Mouse (Mus musculus): Measurements from ENCODE around the gene Slc22a13. TPM values are rescaled to one million over a fixed set of nuclear protein-coding genes. Genes with fewer than 3 reads are reported as not detected.

The Slc22a13 gene
- polyA plus RNA-seq, 1 experiment from 2014 or later, result 0.08 TPM

- H3K27ac ChIP-seq (replicated peaks), result no peak overlapping the region
- H3K4me1 ChIP-seq, result peaks cover 11% of the 10 kb centered on the region
- H3K36me3 ChIP-seq, result no peaks in the 10 kb centered on the region
- no peak for ATAC-seq (ENCODE audit: low FRiP score)
- H3K9ac ChIP-seq (replicated peaks), result no peak overlapping the region
- H3K4me3 ChIP-seq (replicated peaks), result no peak overlapping the region
- H3K4me2 ChIP-seq, result no peak overlapping the region
- peaks cover 20% of the 10 kb centered on the region for H3K27me3 ChIP-seq (replicated peaks)
- 86% methylated on average over 8 of the region's 8 CpGs for WGBS
- H3K9me3 ChIP-seq (replicated peaks), result no peaks in the 10 kb centered on the region
Measured at GRCm38 (mm10) chr9:119155416-119155815, 53.5 kb downstream of the Slc22a13 start.

- Histone ChIP-seq H3K4me2 (no peak overlapping the region), H3K4me1 (peaks cover 10% of the 10 kb centered on the region), H3K9me3 (replicated peaks) (no peaks in the 10 kb centered on the region), H3K9ac (replicated peaks) (no peak overlapping the region), H3K36me3 (no peaks in the 10 kb centered on the region), H3K27me3 (replicated peaks) (peaks cover 12% of the 10 kb centered on the region), H3K4me3 (replicated peaks) (no peak overlapping the region), H3K27ac (replicated peaks) (no peak overlapping the region)
- 73% methylated on average over 2 of the region's 2 CpGs for WGBS
- ATAC-seq (ENCODE audit: low FRiP score), result no peak
Measured at GRCm38 (mm10) chr9:119151751-119152150, 57.1 kb downstream of the Slc22a13 start.

GRCm38 (mm10) chr9:119149601-119150000 lies 59.3 kb downstream of the Slc22a13 start:
- H3K4me1 ChIP-seq, result no peaks in the 10 kb centered on the region
- 35% methylated on average over 5 of the region's 5 CpGs for WGBS
- no peak for ATAC-seq (ENCODE audit: low FRiP score)

GRCm38 (mm10) chr9:119146098-119146770 lies 62.7 kb downstream of the Slc22a13 start:
- Histone ChIP-seq H3K9ac (replicated peaks) (no peak overlapping the region), H3K27me3 (replicated peaks) (no peaks in the 10 kb centered on the region), H3K9me3 (replicated peaks) (no peaks in the 10 kb centered on the region), H3K4me2 (no peak overlapping the region), H3K36me3 (no peaks in the 10 kb centered on the region), H3K4me1 (no peaks in the 10 kb centered on the region), H3K4me3 (replicated peaks) (no peak overlapping the region), H3K27ac (replicated peaks) (no peak overlapping the region)
- WGBS, result 81% methylated on average over 13 of the region's 13 CpGs
- ATAC-seq (ENCODE audit: low FRiP score), result no peak

More at GRCm38 (mm10) chr9:119149601-119150000, 59.3 kb downstream of the Slc22a13 start:
- Histone ChIP-seq H3K36me3 (no peaks in the 10 kb centered on the region), H3K27me3 (replicated peaks) (no peaks in the 10 kb centered on the region), H3K9me3 (replicated peaks) (no peaks in the 10 kb centered on the region), H3K9ac (replicated peaks) (no peak overlapping the region), H3K27ac (replicated peaks) (no peak overlapping the region), H3K4me3 (replicated peaks) (no peak overlapping the region), H3K4me2 (no peak overlapping the region)

- WGBS, result 72% methylated on average over 6 of the region's 6 CpGs
- no peaks in the 10 kb centered on the region for H3K27me3 ChIP-seq (replicated peaks)
- H3K4me1 ChIP-seq, result no peaks in the 10 kb centered on the region
- no peaks in the 10 kb centered on the region for H3K9me3 ChIP-seq (replicated peaks)
- no peaks in the 10 kb centered on the region for H3K36me3 ChIP-seq
- no peak overlapping the region for H3K9ac ChIP-seq (replicated peaks)
- H3K4me2 ChIP-seq, result no peak overlapping the region
- no peak overlapping the region for H3K4me3 ChIP-seq (replicated peaks)
- no peak overlapping the region for H3K27ac ChIP-seq (replicated peaks)
- ATAC-seq (ENCODE audit: low FRiP score), result no peak
Measured at GRCm38 (mm10) chr9:119145638-119146037, 63.3 kb downstream of the Slc22a13 start.

- Histone ChIP-seq H3K36me3 (no peaks in the 10 kb centered on the region), H3K4me2 (no peak overlapping the region), H3K27me3 (replicated peaks) (no peaks in the 10 kb centered on the region), H3K27ac (replicated peaks) (no peak overlapping the region), H3K4me1 (no peaks in the 10 kb centered on the region), H3K9me3 (replicated peaks) (no peaks in the 10 kb centered on the region), H3K9ac (replicated peaks) (no peak overlapping the region), H3K4me3 (replicated peaks) (no peak overlapping the region)
- ATAC-seq (ENCODE audit: low FRiP score), result no peak
- WGBS, result 67% methylated on average over 10 of the region's 10 CpGs
Measured at GRCm38 (mm10) chr9:119145137-119145536, 63.8 kb downstream of the Slc22a13 start.

GRCm38 (mm10) chr9:119144696-119145095 lies 64.2 kb downstream of the Slc22a13 start:
- Histone ChIP-seq H3K9ac (replicated peaks) (no peak overlapping the region), H3K4me3 (replicated peaks) (no peak overlapping the region), H3K27ac (replicated peaks) (no peak overlapping the region), H3K27me3 (replicated peaks) (no peaks in the 10 kb centered on the region), H3K9me3 (replicated peaks) (no peaks in the 10 kb centered on the region), H3K36me3 (no peaks in the 10 kb centered on the region), H3K4me1 (no peaks in the 10 kb centered on the region), H3K4me2 (no peak overlapping the region)
- no peak for ATAC-seq (ENCODE audit: low FRiP score)
- 77% methylated on average over 8 of the region's 8 CpGs for WGBS

GRCm38 (mm10) chr9:119143372-119143771 lies 65.5 kb downstream of the Slc22a13 start:
- no peak overlapping the region for H3K4me3 ChIP-seq (replicated peaks)
- H3K9ac ChIP-seq (replicated peaks), result no peak overlapping the region
- no peak overlapping the region for H3K4me2 ChIP-seq
- no peak overlapping the region for H3K27ac ChIP-seq (replicated peaks)
- H3K4me1 ChIP-seq, result no peaks in the 10 kb centered on the region
- 76% methylated on average over 9 of the region's 9 CpGs for WGBS
- no peaks in the 10 kb centered on the region for H3K27me3 ChIP-seq (replicated peaks)
- ATAC-seq (ENCODE audit: low FRiP score), result no peak
- H3K9me3 ChIP-seq (replicated peaks), result no peaks in the 10 kb centered on the region
- H3K36me3 ChIP-seq, result no peaks in the 10 kb centered on the region

Other genes starting within 250 kb of the Slc22a13 start
- 5.3 and 7.3 TPM in 2 replicates for gene Vill, start 156.3 kb downstream of the Slc22a13 start, polyA plus RNA-seq (2015; fragmentation: Nextera tagmentation; extraction: Ambion mirVana)
- gene Plcd1, start 115.6 kb downstream of the Slc22a13 start, polyA plus RNA-seq (2015; fragmentation: Nextera tagmentation; extraction: Ambion mirVana), result 16.6 and 24.3 TPM in 2 replicates
- gene Dlec1, start 106.6 kb downstream of the Slc22a13 start, polyA plus RNA-seq (2015; fragmentation: Nextera tagmentation; extraction: Ambion mirVana), result 1.4 and 1.6 TPM in 2 replicates
- gene Acaa1b, start 52.0 kb downstream of the Slc22a13 start, polyA plus RNA-seq (2015; fragmentation: Nextera tagmentation; extraction: Ambion mirVana), result 5.6 and 6.4 TPM in 2 replicates
- gene Gm47289, start 49.9 kb downstream of the Slc22a13 start, polyA plus RNA-seq (2015; fragmentation: Nextera tagmentation; extraction: Ambion mirVana), result not detected in 2 replicates
- gene Oxsr1, start 113.3 kb upstream of the Slc22a13 start, polyA plus RNA-seq (2015; fragmentation: Nextera tagmentation; extraction: Ambion mirVana), result 12.2 and 13.0 TPM in 2 replicates
- gene Acaa1a, start 130.6 kb upstream of the Slc22a13 start, polyA plus RNA-seq (2015; fragmentation: Nextera tagmentation; extraction: Ambion mirVana), result 123 and 128 TPM in 2 replicates
- 6.2 and 13.1 TPM in 2 replicates for gene Myd88, start 132.3 kb upstream of the Slc22a13 start, polyA plus RNA-seq (2015; fragmentation: Nextera tagmentation; extraction: Ambion mirVana)
- 2.8 and 3.0 TPM in 2 replicates for gene Xylb, start 148.3 kb upstream of the Slc22a13 start, polyA plus RNA-seq (2015; fragmentation: Nextera tagmentation; extraction: Ambion mirVana)
- gene Slc22a14, start 156.5 kb upstream of the Slc22a13 start, polyA plus RNA-seq (2015; fragmentation: Nextera tagmentation; extraction: Ambion mirVana), result not detected in 2 replicates
- 32.9 and 43.2 TPM in 2 replicates for gene Acvr2b, start 193.0 kb upstream of the Slc22a13 start, polyA plus RNA-seq (2015; fragmentation: Nextera tagmentation; extraction: Ambion mirVana)
- gene Exog, start 235.8 kb upstream of the Slc22a13 start, polyA plus RNA-seq (2015; fragmentation: Nextera tagmentation; extraction: Ambion mirVana), result 44.9 and 50.1 TPM in 2 replicates